Mouse (Mus musculus) myocyte (in vitro differentiated cells): ENCODE measurements around the gene Jdp2.

ENCODE experiments used
- CEBPB ChIP-seq: IDR thresholded peaks from 2 replicates; pipeline ENCODE4 v1.6.1; 2011; ENCODE audit warnings: mild to moderate bottlenecking, moderate library complexity; ENCODE audit not compliant: poor library complexity, insufficient read depth, severe bottlenecking
- E2F4 ChIP-seq: IDR thresholded peaks from one replicate; pipeline ENCODE4 v1.6.1; 2011; ENCODE audit warnings: mild to moderate bottlenecking, control low read depth, moderate library complexity; ENCODE audit not compliant: insufficient read depth
- MAX ChIP-seq: IDR thresholded peaks from one replicate; pipeline ENCODE4 v1.6.1; 2011; ENCODE audit warnings: low read depth, mild to moderate bottlenecking, control low read depth
- MYOD1 ChIP-seq, 3 experiments: IDR thresholded peaks; one replicate each; pipeline ENCODE4 v1.6.1; 2011; ENCODE audit warnings: control low read depth in 2 of 3, low read depth in 2 of 3, mild to moderate bottlenecking in 2 of 3, moderate library complexity in 1 of 3; ENCODE audit not compliant: insufficient read length in 2 of 3, control insufficient read depth in 1 of 3
- MYOG ChIP-seq, 3 experiments: IDR thresholded peaks; one replicate each; pipeline ENCODE4 v1.6.1; 2011; ENCODE audit warnings: control low read depth in 2 of 3, low read depth in 2 of 3, mild to moderate bottlenecking in 2 of 3; ENCODE audit not compliant: insufficient read length in 2 of 3, control insufficient read depth in 1 of 3, insufficient read depth in 1 of 3
- POLR2A ChIP-seq: IDR thresholded peaks from one replicate; pipeline ENCODE4 v1.6.1; 2011; ENCODE audit warnings: low read depth, mild to moderate bottlenecking, control low read depth, moderate library complexity; ENCODE audit not compliant: insufficient read length
- POLR2AphosphoS2 ChIP-seq: IDR thresholded peaks from one replicate; pipeline ENCODE4 v1.6.1; 2011; ENCODE audit warnings: low read depth, control low read depth; ENCODE audit not compliant: insufficient read length
- SRF ChIP-seq: IDR thresholded peaks from one replicate; pipeline ENCODE4 v1.6.1; 2011; ENCODE audit warnings: low read depth; ENCODE audit not compliant: control insufficient read depth, insufficient read length
- TCF12 ChIP-seq: IDR thresholded peaks from one replicate; pipeline ENCODE4 v1.6.1; 2011; ENCODE audit warnings: mild to moderate bottlenecking, control low read depth; ENCODE audit not compliant: poor library complexity, insufficient read depth, severe bottlenecking
- USF1 ChIP-seq: IDR thresholded peaks from one replicate; pipeline ENCODE4 v1.6.1; 2011; ENCODE audit warnings: low read depth, mild to moderate bottlenecking, control low read depth, moderate library complexity

- TF ChIP-seq E2F4 (no peak), MAX (no peak), POLR2A (no peak), USF1 (no peak), POLR2AphosphoS2 (no peak), TCF12 (no peak), CEBPB (no peak), MYOD1 (IDR thresholded peaks at IDR 0.05; ENCODE audit: control insufficient read depth in 1 of 3, insufficient read length in 2 of 3, low read depth in 2 of 3) (no peak), MYOG (IDR thresholded peaks at IDR 0.05; ENCODE audit: control insufficient read depth in 1 of 3, insufficient read depth in 1 of 3, insufficient read length in 2 of 3, low read depth in 2 of 3) (no peak), SRF (no peak)
Observed at GRCm38 (mm10) chr12:85684411-85685275, 85.8 kb downstream of the Jdp2 start.
